Mouse (Mus musculus): ENCODE measurements around the gene Usp15. TPM values are rescaled to one million over a fixed set of nuclear protein-coding genes. Genes with fewer than 3 reads are reported as not detected.

The Usp15 gene
- total RNA-seq, 2 experiments from 2014 or later, result 98.9 to 111 TPM

DNA sequence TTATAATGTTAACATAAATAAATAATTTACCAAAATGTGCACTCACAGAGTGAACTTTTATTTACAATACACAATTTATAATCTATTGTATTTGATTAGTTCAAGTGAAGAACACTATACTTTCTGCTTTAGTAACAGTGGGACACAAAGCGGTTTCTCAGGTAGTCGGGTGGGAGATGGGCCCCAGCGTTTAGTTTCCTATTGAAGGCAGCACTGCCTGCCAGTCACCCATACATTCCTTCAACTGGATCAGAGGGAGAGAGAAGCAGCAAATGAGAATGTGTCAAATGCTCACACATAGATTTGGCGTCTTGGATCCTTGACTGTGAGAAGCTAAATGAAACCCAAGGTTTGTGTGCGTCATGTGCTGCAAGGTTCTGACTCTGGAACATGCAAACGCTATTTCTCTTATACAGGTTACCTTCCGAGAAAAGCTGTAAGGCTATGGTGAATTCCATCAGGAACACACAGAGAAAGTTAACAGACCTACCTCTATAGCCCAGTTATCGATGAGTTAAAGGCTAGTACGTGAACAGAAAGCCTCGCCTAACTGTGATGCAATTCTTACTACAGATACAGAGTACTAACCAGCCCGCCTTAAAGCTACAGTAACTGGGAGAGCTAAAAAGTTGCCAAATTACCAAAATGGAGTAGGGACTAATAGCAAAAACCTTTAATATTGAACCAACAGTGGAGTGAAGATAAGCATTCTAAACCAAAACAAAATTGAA, 84.6 kb downstream of the Usp15 start:
- DNase-seq (ENCODE audit: low spot score in 2 of 2), result no peak

DNA sequence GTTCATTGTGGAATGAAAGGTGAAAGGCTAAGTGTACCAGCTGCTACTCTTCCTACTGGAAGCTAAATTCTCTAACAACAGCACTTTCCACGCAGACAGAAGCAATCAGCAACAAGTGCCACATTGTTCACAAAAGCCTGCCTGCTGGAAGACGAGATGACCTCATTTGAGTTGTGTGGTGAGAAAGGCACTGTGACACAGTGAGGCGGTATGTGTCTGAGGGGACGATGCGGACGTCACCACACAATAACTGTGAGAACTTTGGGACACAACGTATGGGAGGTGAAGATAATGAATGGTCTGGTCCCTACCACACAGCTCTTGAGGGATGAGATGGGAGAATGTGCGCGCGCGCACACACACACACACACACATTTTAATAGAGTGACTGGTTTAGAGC, 86.2 kb downstream of the Usp15 start:
- no peak for DNase-seq (ENCODE audit: low spot score in 2 of 2)

DNA sequence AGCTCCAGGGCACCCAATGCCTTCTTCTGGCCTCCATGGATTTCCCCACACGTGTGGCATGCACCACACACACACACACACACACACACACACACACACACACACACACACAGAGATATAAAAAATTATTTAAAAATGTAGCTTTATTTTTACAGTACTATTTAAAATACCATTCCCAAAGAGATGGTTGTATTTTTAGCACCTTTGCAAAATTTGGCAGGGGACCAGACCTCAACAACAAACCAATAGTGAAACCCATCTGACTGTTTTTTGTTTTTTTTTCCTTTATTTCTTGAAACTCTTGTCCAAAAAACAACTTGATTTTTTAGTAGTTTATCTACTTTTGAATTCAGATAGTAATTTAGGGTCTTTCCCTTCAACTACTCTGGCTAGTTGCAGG, 88.3 kb downstream of the Usp15 start:
- no peak for DNase-seq (ENCODE audit: low spot score in 2 of 2)

DNA sequence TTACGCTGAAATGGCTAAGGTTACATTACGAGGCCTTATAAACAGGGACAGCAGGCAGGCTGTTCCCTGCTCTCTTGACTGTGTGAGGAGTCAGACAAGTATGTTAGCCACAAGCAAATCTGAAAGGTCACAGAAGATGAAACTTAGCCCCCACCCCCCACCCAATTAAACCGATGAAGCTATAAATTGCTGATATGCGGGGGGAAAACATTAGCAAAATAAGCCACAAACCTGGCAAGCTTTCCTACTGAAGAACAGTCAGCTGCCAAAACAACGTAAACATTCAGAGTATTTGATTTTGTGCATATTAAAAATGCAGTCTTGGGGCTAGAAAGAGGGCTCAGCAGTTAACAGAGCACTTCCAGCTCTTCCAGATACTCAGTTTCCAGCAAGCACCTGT, 88.7 kb downstream of the Usp15 start:
- no peak for DNase-seq (ENCODE audit: low spot score in 2 of 2)

DNA sequence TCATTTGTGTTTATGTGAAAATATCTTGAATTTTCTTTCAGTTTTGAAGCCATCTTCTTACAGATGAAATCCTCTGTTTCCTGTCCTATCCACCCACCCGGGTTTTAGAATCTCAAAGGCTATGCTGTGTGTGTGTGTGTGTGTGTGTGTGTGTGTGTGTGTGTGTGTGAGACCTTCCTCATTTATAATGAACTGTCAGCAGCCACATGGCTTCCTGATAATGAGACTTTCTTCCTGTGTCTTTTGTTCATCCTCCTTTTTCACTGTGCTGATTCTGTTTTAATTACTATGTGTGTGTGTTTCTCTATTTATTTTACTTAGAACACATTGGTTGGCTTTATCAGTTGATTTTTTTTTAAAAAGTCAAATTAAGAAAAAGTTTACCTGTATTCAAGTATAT, 95.5 kb downstream of the Usp15 start:
- no peak for DNase-seq (ENCODE audit: low spot score in 2 of 2)

DNA sequence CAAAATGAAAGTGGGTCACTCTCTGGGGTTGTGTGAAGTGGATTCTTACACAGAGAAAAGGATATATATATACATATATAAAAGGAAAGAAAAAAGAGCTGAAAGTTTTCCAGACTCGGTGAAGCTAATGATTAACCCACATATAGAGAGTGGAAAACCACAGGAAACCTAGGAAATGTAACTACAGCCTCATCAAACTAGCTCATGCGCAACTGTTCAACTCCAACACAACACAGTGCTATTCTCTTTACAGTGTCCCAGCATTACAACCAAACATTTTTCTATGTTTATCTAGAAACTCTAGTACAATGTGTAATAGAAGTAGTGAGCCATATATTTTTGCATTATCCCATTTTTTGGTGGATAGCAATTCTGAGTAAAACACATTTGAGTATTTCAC, 96.2 kb downstream of the Usp15 start:
- DNase-seq (ENCODE audit: low spot score in 2 of 2), result no peak

DNA sequence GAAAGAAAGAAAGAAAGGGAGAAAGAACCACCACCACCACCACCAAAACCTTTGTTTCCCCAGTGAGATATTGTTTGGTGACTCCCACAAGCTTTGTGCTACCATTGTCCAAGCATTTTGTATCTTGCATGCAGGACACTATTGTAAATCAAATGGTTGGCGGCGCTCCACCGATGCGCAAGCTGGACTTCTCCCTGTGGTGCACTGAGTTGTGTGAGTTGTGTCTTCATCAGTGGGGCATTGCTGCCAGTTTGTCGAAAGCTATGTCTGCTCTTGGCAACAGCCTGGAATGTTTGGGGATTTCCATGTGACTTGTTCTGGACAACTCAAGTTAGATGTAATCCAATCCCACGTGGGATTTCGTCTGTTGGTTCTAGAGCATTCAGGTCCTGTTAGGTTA, 102.3 kb downstream of the Usp15 start:
- no peak for DNase-seq (ENCODE audit: low spot score in 2 of 2)

DNA sequence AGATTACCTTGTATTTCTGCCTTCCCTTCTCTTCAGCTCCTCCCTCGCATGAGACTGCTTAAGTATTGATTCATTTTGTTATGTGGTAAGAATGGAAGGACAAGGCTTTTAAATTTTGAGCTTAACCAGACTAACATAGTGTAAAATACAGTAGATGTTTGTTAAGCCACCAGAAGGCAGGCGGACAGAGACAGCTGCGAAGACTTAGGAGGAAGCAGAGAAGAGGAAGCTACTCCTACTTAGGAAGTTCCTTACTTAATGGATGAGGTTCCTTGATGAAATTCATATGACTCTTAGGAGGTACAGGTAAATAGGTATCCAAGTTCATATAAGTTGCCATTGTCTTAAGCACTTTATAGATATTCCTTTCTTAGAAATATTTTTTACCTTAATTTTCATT, 104.2 kb downstream of the Usp15 start:
- no peak for DNase-seq (ENCODE audit: low spot score in 2 of 2)

DNA sequence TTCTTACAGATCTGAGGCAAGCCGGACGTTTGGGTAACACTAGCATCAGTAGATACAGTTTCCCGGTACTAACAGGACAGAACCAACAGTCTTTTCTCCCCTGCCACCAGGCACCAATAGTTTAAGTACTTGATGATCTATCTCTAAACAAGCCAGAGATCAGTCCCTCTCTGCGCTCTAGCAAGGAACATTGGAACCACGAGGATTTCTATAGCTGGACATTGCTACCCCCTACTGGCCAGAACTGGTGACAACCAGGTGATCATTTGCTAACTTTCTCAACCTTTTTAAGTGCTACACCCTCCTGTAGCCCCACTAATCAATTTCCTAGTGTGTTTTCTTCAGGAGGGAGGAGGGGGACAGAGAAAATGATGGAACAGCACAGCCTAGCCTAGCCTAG, 105.1 kb downstream of the Usp15 start:
- peak in 1 of 2 experiments; percentile 54 for DNase-seq (ENCODE audit: low spot score in 2 of 2)

DNA sequence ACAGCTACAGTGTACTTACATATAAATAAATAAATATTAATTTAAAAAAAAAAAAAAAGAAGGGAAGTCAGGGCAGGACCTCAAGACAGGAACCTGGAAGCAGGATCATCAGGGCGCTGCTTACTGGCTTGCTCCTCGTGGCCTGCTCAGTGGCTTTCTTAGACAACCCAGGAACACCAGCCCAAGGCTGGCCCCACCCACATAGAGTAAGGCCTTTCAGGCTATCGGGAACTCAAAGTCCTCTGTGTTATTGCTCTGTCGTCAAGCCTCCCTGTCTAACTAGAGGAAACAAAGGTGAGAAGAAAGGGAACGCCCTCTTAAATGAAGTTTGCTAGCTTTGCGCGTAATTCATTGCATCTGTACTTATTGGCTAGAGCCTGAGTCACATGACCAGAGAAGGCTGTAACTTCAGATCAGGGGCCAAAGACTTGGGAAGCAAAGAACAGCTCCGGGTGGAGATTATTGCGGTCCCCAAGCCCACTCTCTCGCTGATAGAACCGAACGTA, 107.3 kb downstream of the Usp15 start:
- DNase-seq (ENCODE audit: low spot score in 2 of 2), result no peak

DNA sequence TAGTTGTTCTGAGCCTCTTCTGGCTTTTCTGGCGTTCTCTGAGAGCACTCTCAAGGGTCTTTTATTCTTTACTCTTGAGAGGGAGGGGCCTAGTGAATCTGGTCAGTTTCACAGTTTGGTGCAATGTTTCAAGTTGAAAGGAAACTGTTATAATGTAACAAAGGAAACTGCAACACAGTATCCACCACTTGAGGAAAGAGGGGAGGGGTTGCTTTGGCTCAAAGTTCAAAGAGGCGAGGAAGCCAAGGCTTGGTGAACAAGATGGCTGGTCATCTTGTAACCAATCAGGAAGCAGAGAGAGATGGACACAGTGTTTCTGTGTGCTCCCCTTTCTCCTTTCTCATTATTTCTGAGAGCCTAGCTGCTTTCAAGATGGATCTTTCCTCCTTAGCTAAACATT, 109.9 kb downstream of the Usp15 start:
- DNase-seq (ENCODE audit: low spot score in 2 of 2), result no peak

DNA sequence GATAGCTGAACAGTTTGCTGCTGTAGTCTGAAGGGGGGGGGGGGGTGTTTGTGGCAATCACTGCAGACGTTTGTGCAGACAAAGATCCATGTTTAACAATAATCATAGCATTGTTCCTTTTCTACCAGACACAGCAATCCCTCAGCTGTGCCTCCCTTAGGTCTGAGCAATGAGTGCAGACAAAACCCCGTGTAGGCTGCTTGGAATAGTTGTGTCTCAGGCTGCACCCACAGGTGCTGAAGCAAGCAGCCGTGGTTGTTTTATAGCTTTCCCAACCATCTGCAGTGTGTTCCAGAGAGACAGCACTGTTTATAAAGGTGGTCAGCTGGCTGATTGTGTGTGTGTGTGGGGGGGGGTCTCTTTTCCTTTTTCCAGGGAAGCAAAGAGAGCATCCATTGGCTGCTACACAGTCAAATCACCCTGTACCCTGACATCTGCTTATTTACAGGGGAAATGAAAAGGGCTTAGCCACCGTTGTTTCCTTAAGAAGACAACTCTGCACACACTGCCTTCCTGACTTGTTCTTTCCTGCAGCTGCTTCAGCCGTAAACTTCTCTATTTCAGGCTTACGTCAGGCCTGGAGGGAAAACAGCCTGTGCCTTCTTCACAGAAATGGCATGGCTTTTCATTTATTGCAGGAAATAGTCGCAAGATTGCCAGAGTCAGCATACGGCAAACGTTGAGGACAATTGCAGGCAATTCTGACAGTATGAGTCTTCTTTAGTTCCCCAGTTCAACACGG, 111.7 kb downstream of the Usp15 start:
- DNase-seq (ENCODE audit: low spot score in 2 of 2), result no peak

DNA sequence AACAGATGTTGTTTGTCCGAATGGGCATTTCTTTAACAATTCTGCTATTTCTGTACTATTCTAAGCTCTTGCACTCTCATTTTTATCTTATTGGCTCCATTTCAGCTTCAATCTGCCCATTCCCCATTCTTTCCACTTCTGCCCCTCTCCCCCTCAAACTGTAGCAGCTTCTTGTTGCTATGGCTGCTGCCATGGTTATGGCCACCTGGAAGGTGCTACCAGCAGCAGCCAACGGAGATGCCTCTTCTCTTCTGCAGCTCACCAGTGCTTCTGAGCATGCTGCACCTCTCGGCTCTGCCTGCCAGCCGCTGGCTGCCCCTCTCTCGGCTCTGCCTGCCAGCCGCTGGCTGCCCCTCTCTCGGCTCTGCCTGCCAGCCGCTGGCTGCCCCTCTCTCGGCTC, 112.5 kb downstream of the Usp15 start:
- no peak for DNase-seq (ENCODE audit: low spot score in 2 of 2)

DNA sequence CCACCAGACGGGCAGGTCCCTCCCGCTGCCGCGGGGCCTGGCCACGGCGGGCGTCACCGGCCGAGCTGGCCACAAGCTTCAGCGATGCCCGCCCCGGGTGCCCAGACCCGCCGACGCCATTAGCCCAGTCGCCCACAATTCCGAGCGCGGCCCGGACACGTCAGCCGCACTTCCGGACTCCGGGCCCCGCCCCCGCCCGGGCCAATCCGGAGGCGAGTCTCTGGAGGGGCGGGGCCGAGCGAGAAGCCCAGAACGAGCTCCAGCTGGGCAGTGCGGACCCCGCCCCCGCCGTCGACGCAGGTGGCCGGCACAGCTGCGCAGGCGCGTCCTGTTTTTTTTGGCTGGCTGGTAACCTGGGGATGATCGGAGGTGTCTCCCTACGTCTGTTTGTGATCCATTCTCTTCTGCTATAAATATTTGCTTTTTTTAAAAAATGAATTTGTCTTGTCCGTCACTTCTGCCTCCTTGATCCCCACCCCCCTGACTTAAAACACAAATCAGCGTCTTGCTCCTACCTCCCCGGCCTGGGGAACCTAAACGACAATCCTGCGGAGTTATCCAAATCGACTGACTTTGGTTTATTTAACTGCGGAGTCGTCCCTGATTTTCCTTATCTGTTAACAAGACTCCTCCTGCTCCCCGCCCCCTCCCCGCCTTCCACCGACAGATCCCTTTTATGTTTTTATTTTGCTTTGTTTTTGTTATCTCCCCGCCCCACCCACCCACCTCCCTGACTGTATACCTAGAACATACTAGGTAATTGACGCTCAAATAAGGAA, 120.4 kb downstream of the Usp15 start, which contains the start of gene Mon2:
Gene Mon2, minus strand, starts transcription at position 261 of the 779 bp plus-strand sequence.
- DNase-seq (ENCODE audit: low spot score in 2 of 2), result peak; percentile 98 to 99

DNA sequence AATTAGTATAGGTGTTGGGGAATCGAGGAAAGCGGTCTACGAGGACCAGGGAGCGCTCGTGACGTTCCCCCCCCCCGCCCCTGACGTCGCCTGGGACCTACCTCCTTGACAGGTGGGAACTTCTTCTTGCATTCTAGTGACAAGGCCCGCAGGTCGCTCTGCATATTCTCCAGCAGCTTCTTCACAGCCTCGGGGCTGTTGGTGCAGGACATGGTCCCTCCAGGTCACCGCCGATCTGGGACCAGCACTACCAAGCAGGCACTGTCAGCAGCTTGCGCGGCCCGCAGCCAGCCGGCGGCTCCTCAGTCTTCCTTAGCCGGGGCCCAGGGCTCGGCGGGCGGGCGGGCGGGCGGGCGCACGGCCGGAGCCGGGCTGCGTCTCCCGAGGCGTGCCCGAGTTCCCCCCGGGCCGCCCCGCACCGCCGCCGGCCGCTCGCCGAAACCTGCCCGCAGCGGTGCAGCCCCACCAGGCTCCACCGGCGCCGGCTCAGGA, 121.0 kb downstream of the Usp15 start:
- no peak for DNase-seq (ENCODE audit: low spot score in 2 of 2)

DNA sequence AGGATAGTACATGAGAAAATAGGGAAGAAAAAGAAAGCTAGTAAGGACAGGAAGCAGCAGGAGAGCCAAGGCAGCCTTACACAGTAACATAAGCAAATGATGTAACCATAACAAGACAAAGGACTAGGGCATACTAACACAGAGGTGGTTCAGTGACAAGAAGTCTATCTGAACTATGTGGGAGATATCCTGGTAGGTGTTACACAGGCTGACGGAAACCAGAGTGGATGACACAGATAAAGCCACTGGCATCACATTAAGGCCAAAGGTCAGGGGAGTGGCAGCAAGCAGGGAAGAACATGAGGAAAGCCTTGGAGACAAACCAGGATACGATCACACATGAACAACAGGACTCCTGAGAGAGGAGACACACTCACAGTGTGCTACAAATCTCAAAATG, 124.8 kb downstream of the Usp15 start:
- no peak for DNase-seq (ENCODE audit: low spot score in 2 of 2)

DNA sequence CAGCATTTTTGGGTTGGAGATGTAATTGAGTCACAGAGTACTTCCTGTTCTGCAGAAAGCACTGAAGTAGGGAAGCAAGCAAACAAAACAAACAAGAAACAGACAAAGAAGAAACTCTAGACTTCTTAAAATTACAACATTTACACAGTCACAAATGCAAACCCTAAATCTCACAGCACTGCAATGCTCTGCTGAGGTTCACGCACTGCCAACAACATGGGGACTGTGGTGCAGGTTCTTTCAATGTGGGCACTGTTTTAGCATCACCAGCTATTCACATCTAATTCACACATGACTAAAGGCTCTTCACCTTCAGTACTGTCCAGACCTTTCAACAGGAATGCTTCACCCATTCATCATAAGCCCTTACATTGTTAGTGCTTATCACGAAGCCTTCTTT, 133.8 kb downstream of the Usp15 start:
- no peak for DNase-seq (ENCODE audit: low spot score in 2 of 2)

DNA sequence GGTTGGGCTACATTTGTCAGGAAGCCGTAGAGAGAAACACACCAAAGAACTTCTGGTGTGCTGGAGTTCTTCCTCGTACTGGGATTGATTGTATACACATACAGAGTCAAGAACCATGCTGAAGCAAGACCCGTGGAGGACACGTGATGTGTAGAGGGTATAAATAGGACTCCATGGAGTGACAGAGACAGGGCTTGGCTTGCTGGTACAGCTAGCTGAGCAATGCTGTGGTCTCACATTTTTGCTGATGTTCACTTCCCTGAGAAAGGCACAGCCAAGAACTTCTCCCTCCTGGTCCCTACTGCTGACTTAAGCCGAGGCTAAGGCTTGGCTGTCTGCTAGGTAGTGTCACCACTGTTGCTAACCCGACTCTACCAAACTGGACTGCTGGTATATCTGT, 136.0 kb downstream of the Usp15 start:
- DNase-seq (ENCODE audit: low spot score in 2 of 2), result no peak

DNA sequence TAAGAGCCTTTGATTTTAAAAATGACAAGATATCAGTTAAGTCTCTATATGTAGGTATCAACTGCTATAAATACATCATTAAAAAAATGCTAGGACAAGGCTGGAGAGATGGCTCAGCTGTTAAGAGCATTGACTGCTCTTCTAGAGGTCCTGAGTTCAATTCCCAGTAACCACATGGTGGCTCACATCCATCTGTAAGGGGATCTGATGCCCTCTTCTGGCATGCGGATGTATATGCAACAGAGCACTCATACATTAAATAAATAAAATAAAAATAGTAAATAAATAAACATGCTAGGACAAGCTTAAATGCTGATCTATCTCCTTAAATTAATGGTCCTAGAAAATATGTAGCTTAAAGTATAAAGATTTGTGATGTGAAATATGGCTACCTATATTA, 139.7 kb downstream of the Usp15 start:
- no peak for DNase-seq (ENCODE audit: low spot score in 2 of 2)

DNA sequence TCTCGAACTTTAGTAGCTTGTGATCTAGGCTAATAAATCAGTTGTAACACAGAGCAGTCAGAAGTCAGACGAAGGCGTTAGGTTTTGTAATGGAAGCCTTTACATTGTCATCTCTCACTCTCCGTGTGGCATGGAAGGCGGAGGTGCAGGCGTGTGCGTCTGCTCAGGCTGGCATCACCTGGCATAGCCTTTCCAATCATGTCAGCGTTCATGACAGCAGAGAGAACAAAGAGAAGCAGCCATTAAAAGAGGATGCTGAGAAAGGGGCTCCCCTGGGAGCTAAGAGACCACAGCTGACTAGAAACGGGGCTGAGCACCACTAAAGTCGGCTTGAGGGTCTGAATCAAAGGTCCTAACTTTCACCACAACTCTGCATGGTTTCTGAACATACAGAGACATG, 140.3 kb downstream of the Usp15 start:
- no peak for DNase-seq (ENCODE audit: low spot score in 2 of 2)

DNA sequence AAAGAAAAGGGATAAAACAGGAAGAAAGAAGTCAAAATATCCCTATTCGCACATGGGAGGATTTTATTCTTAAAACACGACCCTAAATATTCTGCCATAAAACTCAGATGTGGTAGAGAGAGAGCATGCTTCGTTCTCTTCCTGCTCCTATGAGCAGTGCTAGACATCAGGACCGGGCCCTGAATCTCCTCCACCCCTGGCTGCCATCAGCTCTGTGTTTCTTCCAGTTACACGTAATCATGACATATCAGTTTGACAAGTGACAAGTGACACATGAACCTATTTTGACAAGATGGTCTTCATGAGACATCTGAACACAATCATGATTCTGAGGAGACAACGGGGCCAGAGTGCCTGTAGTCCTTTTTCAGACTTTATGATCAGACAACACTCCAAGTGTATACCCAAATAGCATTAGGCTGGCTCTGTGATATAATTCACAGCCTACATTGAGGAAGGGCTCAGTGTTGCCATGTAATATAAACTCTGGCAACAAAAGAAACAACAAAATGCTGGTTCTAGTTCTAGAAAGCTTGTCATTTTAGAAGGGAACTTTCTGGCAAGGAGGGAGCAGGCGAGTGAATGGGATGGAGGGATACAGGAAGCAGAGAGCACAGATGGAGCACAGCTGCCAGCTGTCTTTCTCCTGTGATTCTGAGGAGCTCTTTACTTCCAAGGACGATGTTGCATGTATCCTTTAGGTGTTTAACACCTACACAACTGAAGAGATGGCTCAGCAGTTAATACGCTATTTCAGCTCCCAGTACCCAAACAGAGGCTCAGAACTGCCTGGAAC, 141.4 kb downstream of the Usp15 start:
- DNase-seq (ENCODE audit: low spot score in 2 of 2), result no peak

Measured in left cerebral cortex, adult 18-20 months (tissue).